8 mouse cellular contexts compared by ENCODE assay signal in genomic region chr1:93801741-93802238, GRCm38 (mm10). TPM values are rescaled to one million over a fixed set of nuclear protein-coding genes. Genes with fewer than 3 reads are reported as not detected.
DNase-seq lines count a peak whose midpoint lies in the region; ATAC-seq and TF ChIP-seq lines count a peak whose summit lies in the region.

Dtymk (minus strand) TSS chr1:93801934.

- peak within 1 kb of the TSS; percentile 73 for H3K4me3 ChIP-seq in hindbrain, embryonic 14.5 days (replicated peaks; ENCODE audit: low read length)

- no peak for TF ChIP-seq CTCF in Patski (IDR thresholded peaks at IDR 0.05)

- peak; percentile 55 for DNase-seq in Patski (ENCODE audit: low read depth, low spot score)
- peak; percentile 94 for DNase-seq in cerebellum, postnatal 14 days
- peak; percentile 79 to 83 for DNase-seq in frontal cortex, postnatal 25 days (ENCODE audit: low spot score in 2 of 2)
- DNase-seq in hindbrain, embryonic 14.5 days (ENCODE audit: low spot score), result peak; percentile 97
- peak; percentile 91 to 92 for DNase-seq in layer of hippocampus, postnatal 36 days
- peak; percentile 96 for DNase-seq in lung, postnatal 36 days
- DNase-seq in retina, postnatal 1 day, result peak; percentile 97
- DNase-seq in urinary bladder, adult 18-20 months (ENCODE audit: low spot score in 2 of 2), result peak; percentile 73 to 90

- POLR2A ChIA-PET in Patski (lab: Charles Lee), result interaction anchor here (0.6 to 1.7 kb wide), 4 partner anchors 13 to 485 kb away, joined by 3 to 5 read pairs (median 4); partner anchors contain the start of gene Thap4

- in situ Hi-C loops in Patski (cut with MboI; ENCODE audit: low pct_unique_long_range_greater_than_20kb), result no loop called here

- H3K9ac ChIP-seq in hindbrain, embryonic 14.5 days, result peak within 1 kb of the TSS; percentile 74

- peak within 1 kb of the TSS; percentile 90 for H3K4me2 ChIP-seq in hindbrain, embryonic 14.5 days (replicated peaks)

- ATAC-seq in Patski, result peak; percentile 58
- ATAC-seq in hindbrain, embryonic 14.5 days (ENCODE audit: low FRiP score), result peak; percentile 70

- H3K36me3 ChIP-seq in hindbrain, embryonic 14.5 days (replicated peaks; ENCODE audit: control insufficient read depth, insufficient read depth), result peaks cover 35% of the 10 kb centered on the region

- WGBS in hindbrain, embryonic 14.5 days, result under 1% methylated on average over 42 of the region's 42 CpGs

- no peaks in the 10 kb centered on the region for H3K27me3 ChIP-seq in Patski
- no peaks in the 10 kb centered on the region for H3K27me3 ChIP-seq in hindbrain, embryonic 14.5 days (ENCODE audit: control insufficient read depth, insufficient read depth, low read length)

- peak within 1 kb of the TSS; percentile 78 for H3K27ac ChIP-seq in hindbrain, embryonic 14.5 days

- no peaks in the 10 kb centered on the region for H3K9me3 ChIP-seq in hindbrain, embryonic 14.5 days (ENCODE audit: control insufficient read depth, low read length)

- peaks cover 18% of the 10 kb centered on the region for H3K4me1 ChIP-seq in hindbrain, embryonic 14.5 days (replicated peaks; ENCODE audit: control insufficient read depth, insufficient read depth, low read length)

- CTCF ChIA-PET in Patski (lab: Charles Lee), result interaction anchor here (0.9 to 1.2 kb wide), 3 partner anchors 9 to 15 kb away, joined by 3 read pairs; no protein-coding TSS in a partner anchor

RNA-seq across cellular contexts. Expression of gene Dtymk, which starts in this region (rescaled TPM):
- 86.4 TPM for polyA plus RNA-seq in Patski (2021)
- polyA plus RNA-seq in hindbrain, embryonic 14.5 days (2014; fragmentation: Nextera tagmentation; extraction: Ambion mirVana), result 143 and 148 TPM in 2 replicates
- 10 to 100 TPM; 57.5 to 65.4 TPM for total RNA-seq in layer of hippocampus, postnatal 36 days (2021)

Comparison
In these comparisons a context has a peak if more than half of its experiments do, and no peak if none do; other contexts are left out.
1. Peak in every context shown above with its lines: DNase-seq, ATAC-seq, H3K4me3 ChIP-seq and H3K27ac ChIP-seq.